Mouse (Mus musculus) gastrocnemius, postnatal 10 days (tissue): Measurements from ENCODE around the gene Gm4567. TPM values are rescaled to one million over a fixed set of nuclear protein-coding genes. Genes with fewer than 3 reads are reported as not detected.
"Not testable (repeated sequence)": the region's sequence is repeated elsewhere in the genome, so short reads cannot be mapped to it uniquely, and the experiment has no call there.

Source experiments
- DNase-seq: peaks from one replicate; pipeline ENCODE4 v3.0.0; 2021; ENCODE audit warnings: mixed read lengths
- long read RNA-seq, 2 experiments: library from polyadenylated mRNA; stranded (forward); transcript quantifications; one replicate each; pipeline ENCODE4 v2.0.0; 2021
- total RNA-seq, 2 experiments: library from RNA; stranded (reverse); gene quantifications; 2 replicates each; pipeline ENCODE4 v1.2.3; 2021

The Gm4567 gene
- not detected for total RNA-seq
- long read RNA-seq, experiment 1, result 0 reads
- long read RNA-seq, experiment 2, result 0 reads

DNA sequence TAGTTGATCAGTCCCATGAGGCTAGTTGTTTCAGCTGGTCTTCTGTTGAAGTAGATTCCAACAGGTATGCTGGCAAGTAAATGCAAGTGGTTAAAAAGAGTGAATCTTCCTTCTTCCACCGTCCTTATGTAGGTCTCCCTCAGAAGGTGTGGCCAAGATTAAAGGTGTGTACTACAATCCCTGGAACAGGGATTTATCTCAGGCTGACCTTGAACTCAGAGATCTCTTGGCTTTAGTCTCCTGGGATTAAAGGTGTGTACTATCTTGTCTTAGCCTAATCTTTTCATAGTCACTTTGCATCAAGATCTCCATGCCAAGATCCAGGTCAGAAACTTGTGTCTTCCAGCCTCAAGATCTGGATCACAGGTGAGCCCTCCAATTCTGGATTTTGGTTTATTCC lies at the start of gene Gm4567:
Gene Gm4567, minus strand, starts transcription at position 101 of the 400 bp plus-strand sequence.
- DNase-seq, result not testable (repeated sequence)

GRCm38 (mm10) chr7:22761397-22761796 lies 41.9 kb upstream of the Gm4567 start, which contains the start of gene Vmn1r157:
TSS of gene Vmn1r157 (plus strand) at chr7:22761697.
- DNase-seq, result not testable (repeated sequence)

GRCm38 (mm10) chr7:22692217-22692616 lies 27.3 kb downstream of the Gm4567 start, which contains the start of gene Gm8693:
TSS of gene Gm8693 (minus strand) at chr7:22692317.
- not testable (repeated sequence) for DNase-seq

Other genes with a start within 250 kb of the Gm4567 start
- not detected for gene Vmn1r151, start 220.0 kb downstream of the Gm4567 start, total RNA-seq
- not detected for gene Vmn1r152, start 196.7 kb downstream of the Gm4567 start, total RNA-seq
- not detected for gene Gm8677, start 184.8 kb downstream of the Gm4567 start, total RNA-seq
- gene Gm4201, start 154.4 kb downstream of the Gm4567 start, total RNA-seq, result not detected
- gene Gm4565, start 131.6 kb downstream of the Gm4567 start, total RNA-seq, result not detected
- not detected for gene Vmn1r155, start 61.7 kb downstream of the Gm4567 start, total RNA-seq
- not detected for gene Gm8693, start 27.4 kb downstream of the Gm4567 start, total RNA-seq
- gene Vmn1r157, start 42.0 kb upstream of the Gm4567 start, total RNA-seq, result not detected
- gene Vmn1r158, start 71.1 kb upstream of the Gm4567 start, total RNA-seq, result not detected
- not detected for gene Vmn1r159, start 123.9 kb upstream of the Gm4567 start, total RNA-seq
- not detected for gene Vmn1r160, start 151.5 kb upstream of the Gm4567 start, total RNA-seq